Mouse (Mus musculus) lung, postnatal 0 days (tissue): ENCODE measurements around the gene Arid5b.

Source experiments
- CTCF ChIP-seq: IDR thresholded peaks from 2 replicates; pipeline ENCODE4 v1.5.1; 2016; ENCODE audit warnings: antibody characterized with exemption, mild to moderate bottlenecking
- EP300 ChIP-seq: IDR thresholded peaks from 2 replicates; pipeline ENCODE4 v1.6.1; 2016; ENCODE audit warnings: antibody characterized with exemption, mild to moderate bottlenecking, control low read depth

GRCm38 (mm10) chr10:68103988-68104387, 174.6 kb downstream of the Arid5b start:
- no peak for TF ChIP-seq CTCF
- TF ChIP-seq EP300 = no peak
